Mouse (Mus musculus) left cerebral cortex, adult 18-20 months (tissue): ENCODE results near the gene 4930404H24Rik. TPM values are rescaled to one million over a fixed set of nuclear protein-coding genes. Genes with fewer than 3 reads are reported as not detected.
"Not testable (repeated sequence)": the region's sequence is repeated elsewhere in the genome, so short reads cannot be mapped to it uniquely, and the experiment has no call there.

Source experiments
- DNase-seq, 2 experiments: peaks; one replicate each; pipeline ENCODE4 v3.0.0; 2021 to 2022; ENCODE audit warnings: low spot score in 2 of 2, mixed read lengths in 1 of 2
- total RNA-seq, 2 experiments: library from RNA; stranded (reverse); gene quantifications; 2 replicates each; pipeline ENCODE4 v1.2.3; 2021

Gene 4930404H24Rik
- total RNA-seq, 2 experiments from 2014 or later: 1.3 TPM; not detected in 1

DNA sequence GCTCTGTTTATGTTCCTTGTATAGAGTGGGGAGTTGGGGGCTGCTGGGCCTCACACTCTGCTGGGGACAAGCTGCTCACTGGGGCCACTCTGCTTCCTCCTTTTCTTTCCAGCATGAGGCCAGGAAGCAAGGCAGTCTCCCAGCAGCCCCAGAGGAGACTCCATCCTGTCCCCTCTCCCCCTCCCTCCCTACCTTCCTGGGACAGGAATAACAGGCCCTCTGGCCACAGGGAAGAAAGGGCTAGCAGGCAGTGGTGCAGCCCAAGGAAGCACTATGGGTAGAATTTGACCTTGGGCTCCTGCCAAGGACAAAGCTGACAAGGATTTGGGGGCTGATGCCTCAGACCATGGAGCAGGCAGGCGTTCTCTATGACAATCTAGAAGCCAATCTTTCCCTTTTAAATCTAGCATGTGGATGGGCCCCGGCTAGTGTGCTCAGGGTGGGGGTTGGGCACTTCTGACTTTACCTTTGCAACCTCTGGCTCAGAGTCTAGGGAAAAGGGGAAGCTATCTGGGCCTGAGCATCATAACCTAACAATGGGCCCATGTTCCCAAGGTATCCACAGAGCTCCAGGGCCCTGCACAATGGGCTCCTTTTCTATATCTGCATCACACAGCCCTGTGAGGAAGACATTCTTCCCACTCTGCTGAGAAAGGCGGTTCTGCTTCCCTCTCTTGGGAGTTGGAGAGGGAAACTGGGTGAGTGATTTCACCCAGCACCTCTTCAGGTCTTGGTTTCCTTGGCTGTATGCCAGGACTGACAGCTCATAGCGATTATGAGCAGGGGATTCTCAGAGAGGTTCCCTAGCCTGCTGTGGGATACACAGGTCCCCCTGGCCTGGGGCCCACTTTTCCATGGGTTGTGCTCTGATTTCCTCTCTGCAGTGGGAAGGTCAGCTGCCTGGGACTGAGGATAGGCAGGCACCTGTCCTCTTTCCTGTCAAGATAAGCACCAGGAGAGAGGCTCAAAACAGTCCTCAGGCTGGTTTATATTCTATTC, 17.2 kb upstream of the 4930404H24Rik start:
- peak in 1 of 2 experiments; percentile 39 for DNase-seq

DNA sequence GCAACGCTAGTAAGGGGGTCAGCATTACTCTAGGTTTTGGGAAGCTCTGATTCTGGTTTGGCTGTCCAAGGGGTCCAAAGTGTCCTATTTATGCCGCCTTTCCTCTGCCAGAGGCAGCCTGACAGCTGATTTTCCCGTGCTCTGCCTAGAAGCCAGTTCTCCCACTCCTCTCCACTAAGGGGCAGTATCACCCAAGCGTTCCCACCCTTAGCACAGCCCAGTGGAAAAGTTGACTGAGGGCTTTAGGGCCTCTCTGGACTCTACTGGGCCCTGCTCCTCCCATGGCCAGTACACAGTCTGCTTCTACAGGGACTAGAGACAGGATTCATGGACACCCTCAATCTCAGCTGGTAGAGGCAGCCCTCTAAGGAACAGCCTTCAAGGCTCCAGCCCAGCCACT, 14.0 kb upstream of the 4930404H24Rik start:
- DNase-seq: peak; percentile 72 to 74

DNA sequence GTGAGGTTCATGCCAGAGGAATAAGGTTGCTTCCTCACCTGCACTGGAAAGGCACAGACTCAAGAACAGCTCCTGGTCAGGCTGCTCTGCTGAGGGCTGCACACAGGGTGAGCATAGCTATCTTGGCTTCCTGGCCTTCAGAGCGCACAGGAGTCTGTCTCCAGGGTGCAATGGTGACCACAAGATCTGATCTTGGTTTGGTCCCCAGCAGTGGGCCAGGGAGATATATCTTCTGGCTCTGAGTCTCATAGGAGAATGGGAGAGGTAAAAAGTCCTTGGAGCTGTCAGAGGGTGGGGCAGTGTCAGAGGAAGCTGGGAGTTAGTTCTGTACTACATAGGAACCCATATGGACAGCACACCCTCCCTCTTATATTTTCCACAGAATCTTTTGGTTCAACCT, 13.1 kb upstream of the 4930404H24Rik start:
- DNase-seq: no peak

DNA sequence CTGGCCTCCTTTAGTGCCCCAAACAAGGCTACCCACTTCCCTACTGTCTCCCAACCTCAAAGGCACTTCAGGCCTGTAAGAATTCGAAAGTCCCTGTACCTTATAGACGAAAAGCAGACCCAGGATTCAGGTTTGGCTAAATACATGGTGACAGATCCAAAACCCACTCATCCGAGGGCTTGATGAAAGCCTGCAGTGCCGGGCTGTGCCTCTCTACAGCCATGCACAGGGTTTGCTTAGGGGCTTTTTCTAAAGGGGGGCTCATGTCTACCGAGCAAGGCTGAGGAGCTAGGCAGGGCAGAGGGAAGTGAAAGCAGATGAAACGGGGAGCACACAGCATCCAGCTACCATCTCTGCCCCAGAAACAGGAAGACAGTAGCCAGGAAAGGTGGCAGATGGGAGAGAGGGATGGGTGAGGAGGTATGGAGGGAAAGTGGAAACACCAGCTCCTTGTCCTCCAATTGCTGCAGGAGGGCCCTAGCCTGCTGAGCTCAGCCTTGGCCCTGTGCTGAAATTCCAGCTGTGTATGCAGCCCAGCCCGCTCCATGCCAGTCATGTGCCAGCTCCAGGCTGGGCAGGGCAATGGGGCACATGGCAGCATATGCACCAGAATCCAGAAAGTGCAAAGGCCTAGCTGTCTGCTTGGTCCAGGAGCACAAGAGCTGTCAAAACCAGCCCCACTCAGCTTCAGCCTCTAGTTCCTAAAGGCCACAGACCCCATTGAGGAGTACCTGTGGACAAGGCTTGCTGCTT, 11.3 kb upstream of the 4930404H24Rik start:
- no peak for DNase-seq

DNA sequence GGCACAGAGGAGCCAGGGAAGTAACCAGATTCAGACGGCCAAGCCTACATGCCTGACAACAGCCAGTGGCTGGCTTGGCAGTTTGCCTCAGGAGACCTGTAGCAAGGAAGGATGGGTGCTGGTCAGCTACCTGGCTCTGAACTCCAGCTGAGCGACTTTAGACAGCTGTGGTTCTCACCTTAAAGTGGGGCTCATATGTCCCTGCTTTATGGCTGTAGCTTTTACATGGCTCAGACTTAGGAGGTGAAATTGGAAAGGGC, 10.8 kb upstream of the 4930404H24Rik start:
- no peak for DNase-seq

DNA sequence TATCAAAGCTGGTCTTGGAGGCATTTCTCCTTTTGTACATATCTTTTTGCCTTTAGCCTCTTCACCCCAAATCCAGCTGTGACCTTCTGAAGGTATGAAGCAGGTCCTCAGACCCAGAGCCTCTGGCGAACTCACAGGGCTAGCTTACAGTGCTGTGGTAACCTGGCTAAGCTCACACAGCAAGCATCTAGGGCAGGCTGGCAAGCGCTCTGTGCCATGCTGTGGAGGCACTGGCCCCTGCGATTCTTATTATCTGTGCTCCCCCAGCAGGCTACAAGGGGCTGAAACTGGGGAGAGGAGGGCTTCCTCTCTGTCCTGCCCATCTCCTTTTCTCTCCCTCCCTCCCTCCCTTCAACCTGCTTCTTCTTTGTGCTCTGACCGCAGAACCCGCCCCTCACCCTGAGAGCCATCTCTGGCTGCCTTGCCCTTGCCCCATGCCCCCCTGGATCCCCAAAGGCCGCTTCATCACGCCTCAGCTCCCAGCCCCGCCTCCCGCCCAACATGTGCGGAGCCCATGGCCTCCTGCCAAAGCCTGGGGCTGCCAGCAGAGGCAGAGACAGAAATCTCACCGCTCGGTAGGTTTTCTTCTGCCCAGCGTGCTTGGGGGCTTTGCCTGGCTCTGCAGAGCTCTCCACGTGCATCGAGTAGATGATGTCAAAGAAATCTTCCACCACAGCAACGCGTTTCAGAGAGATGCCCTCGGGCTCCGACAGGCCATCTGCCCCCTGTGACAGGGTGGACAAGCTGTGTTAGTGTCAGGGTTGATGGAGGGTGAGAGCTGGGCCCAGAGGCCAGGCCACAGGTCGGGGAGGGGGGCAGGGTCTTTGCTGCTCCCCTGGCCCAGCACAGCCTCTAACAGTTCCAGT, 9.2 kb upstream of the 4930404H24Rik start:
- DNase-seq: peak; percentile 71

DNA sequence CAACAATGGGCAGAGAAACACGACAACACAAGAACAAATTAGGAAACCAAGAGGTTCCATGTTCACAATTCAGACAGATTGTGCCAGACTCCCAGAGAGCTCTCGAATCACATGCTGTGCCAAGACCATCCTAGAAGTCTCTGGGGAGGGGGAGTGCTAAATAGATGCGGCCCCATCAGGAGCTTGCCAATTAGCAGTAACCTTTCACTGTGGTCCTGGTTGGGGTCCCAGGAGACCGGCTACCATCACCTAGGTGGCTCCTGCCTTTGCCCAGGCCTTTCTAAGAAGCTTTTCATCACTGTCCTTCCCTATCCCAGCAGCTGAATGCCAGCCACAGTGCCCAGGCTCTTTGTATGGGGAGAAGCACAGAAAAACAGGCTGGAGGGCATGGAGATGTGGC, 8.5 kb upstream of the 4930404H24Rik start:
- DNase-seq: no peak

DNA sequence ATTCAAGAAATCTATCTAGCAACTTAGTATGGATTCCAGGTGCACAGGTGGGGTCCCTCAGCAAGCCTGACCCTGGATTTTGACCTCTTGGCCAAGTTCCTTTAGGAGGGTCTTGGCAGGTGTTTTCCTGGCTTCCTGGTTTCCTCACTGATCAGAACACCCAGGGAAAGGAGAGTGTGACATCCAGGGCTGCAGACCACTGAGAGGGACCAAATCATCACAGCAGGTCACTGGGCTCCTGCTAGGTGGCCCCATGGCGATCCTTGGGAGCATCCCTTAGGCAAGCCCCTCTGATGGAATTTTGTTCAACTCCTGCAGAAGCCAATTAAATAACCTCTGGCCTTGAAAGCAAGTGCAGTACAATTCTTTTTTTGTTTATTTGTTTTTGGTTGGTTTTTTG, 2.5 kb upstream of the 4930404H24Rik start:
- no peak for DNase-seq

DNA sequence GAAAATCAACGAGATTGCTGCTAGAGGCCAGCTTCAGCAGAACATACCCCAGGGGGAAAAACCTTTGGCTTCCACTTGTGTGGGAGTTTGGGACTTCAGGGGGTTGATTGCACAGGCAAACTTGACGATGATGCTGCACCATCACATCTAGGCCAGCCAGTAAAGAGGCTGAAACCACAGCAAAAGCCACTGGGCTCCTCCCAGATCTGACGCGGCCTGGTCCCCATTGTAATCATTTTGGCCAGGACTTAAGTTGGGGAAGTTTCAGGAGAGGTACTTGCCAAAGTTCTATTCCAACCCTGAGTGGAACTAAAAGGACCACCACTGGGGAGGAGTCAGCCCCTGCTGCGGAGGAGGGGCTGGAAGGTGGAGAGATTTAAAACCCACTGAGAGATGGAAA, 1.6 kb upstream of the 4930404H24Rik start:
- DNase-seq: no peak

DNA sequence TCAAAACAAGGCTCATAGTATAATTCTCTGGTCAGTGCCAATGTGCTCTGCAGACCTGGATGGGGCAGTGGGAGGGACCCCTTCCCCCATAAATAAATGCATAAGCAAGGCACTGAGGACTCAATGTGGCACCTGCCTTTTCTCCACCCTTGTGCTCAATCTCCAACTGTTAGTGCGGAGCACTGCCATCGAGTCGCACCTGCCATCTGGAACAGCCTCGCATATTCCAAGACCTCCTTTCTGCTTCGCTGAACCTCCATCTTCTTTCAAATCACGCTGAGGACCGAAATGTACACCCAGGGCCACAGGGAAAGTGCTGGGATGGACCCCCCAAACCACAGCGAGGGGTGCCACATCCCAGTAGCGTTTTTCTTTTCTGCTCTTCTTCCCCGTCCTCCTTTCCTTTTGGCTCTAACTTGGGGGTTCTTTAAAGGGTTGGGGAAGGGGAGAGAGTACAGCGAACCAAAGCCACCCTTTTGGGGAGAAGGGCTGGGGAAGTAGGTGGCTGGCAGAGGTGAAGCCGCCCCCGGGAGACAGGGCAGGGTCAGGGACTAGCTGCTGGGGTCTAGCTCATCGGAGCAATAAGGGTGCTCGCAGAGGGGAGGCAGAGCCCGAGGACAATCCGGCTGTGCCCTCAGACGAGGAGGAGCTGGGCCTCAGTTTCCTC, 945 bp upstream of the 4930404H24Rik start:
- no peak for DNase-seq

DNA sequence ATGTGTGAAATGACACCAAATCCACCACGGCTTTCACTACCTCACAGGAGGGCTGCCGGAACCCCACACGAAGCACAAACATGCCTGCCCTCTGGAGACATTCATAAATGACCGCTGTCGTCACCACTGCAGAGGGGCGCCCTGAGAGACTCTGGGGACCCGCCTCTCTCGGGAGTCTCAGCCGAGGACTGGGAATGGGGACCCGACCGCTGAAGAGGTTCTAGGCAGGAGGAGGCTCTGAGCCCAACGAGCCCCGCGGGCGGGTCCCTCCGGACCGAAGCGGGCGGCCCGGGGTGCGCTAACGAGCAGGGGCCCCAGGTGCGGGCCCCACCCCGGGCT, 442 bp upstream of the 4930404H24Rik start:
- no peak for DNase-seq

DNA sequence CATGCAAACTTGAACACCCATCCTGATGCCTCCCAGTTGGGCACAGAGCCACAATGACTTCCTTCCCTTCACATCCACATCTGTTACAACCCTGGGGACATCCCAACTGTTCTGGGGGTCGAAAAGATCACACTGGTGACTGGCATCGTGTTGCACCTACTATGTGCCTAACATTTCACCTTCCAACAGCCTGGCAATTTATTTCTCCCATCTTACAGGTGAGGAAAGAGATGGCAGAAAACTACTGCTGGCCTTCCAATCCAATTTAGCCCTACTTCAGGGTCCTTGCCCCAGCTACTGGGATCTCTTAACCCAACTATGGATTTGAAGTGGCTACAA, 772 bp downstream of the 4930404H24Rik start:
- DNase-seq: no peak

DNA sequence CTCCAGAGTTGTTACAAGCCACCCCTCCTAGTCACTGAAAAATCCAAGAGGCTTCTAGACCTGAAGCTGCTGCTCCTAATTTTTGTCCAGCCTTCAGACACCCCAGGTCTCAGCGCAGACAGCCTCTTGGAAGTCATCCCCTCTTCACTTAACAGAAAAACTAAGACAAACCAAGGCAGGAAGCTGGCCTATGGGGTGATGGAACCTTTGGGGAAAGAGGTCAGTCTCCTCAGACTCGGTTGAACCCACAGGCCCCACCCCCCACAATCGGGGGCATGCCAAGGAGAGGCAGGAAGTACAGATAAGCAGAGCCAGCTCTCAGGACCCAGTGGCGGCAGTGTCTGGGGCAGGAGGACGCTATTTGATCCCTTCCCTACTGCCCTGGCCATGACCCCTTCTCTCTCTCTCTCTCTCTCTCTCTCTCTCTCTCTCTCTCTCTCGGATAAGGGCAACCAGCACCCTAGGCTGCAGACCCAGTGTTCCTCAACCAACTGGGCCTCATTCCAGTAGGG, 1.2 kb downstream of the 4930404H24Rik start:
- DNase-seq: no peak

DNA sequence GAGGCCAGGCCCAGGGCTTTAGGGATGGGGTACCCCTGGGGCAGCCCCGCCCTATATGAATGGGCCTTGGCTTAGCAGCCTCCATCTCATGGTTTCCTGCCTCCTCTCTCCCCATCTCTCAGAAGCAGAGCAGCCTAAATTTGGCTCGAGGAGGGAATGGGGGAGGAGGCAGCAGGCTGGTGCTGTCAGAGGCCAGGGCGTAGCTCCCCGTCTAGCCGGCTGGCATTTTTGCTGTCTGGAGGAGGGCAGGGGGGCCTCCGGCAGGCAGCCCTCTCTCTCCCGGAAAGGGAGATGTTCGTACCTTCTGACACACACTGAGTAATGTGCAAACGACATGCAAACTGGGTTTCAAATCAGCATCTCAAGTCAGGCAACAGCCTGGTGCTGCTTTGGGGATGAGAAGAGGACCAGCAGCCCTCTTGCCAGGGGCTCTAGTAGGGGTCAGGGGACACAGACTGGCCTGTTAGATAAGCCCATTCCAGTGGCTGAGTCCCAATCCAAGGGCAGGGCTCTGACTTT, 1.8 kb downstream of the 4930404H24Rik start:
- DNase-seq: peak in 1 of 2 experiments; percentile 73

DNA sequence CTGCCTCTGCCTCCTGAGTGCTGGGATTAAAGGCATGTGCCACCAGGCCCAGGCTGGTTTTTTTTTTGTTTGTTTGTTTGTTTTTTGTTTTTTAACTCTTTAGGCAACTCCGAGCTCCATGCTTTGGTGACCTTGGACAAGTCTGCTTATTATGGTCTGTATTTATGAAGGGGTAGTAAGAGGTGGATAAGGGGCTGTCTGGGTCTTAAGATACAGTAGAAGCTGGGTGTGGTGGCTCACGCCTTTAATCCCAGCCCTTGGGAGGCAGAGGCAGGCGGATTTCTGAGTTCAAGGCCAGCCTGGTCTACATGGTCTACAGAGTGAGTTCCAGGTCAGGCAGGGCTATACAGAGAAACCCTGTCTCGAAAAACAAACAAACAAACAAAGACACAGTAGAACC, 2.8 kb downstream of the 4930404H24Rik start:
- DNase-seq: not testable (repeated sequence)

DNA sequence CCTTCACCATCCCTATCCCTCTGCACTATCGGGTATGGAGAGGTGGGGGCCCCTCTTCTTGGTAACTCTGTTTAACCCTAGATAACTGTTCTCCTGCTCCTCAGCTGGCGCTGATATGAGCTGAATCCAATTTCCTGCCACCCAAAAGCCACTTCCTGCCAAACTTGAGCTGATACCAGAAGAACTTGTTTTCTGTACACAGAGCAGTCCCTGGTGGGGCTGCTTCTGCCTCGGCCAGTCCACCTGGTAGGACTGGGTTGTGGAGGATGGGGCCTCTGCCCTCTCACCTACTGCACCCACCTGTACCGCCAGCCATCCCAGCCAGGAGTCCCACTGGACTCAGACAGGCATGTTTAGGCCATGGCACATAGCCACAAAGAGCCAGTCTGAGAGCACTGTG, 3.2 kb downstream of the 4930404H24Rik start:
- no peak for DNase-seq

DNA sequence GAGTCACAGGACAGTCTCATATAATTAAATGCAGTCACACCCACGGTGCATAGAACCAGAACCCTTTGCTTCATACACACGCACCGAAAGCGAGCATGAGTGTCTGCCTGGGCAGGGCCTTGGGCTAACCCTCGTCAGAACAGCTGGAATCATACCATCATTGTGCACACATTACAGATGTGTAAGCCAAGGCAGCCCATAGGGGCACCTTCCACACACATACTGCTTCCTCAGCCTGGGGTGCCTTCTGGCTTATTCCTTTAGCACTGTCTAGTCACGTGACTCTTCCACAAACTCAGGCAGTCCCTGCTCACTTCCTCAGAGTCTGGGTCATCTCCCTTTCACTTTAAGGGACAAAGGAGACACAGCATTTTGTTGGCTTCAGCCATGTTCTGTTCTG, 3.7 kb downstream of the 4930404H24Rik start:
- no peak for DNase-seq

DNA sequence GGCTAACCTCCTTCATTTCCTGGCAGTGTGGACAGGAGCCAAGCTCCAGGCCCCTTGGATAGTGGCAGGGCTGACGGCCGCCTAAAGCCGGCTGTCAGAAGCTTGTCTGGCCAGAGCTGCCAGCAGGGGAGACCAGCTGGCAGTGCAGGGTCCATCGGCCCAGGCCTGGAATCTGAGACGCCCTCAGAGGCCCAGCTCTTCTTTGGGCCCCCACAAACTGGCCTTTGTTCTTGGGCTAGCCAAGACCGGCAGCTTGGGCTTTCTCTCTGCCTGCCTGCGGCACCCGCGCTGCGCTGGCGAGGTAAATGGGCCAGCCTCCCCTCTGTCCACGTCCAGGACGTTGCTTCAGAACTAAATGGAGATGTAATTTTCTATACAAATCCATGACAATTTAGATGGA, 4.3 kb downstream of the 4930404H24Rik start:
- DNase-seq: no peak

DNA sequence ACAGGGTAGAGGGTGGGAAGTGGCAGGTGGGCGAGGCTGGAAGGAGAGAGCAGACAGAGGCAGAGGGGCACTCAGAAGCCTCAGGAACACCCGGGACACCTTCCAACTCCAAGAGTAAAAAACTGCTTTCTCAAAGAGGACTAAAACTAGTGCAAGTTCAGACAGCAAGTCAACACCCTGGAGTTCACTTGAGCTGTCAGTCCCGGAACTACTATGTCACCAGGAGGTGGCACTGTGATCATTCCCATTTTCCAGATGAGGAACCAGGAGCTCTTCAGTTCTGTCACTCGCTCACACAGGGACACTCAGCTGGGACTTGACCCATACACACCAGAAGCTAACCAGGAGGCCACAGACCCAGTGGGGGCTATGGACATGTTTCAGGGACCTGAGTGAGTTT, 6.6 kb downstream of the 4930404H24Rik start:
- no peak for DNase-seq

DNA sequence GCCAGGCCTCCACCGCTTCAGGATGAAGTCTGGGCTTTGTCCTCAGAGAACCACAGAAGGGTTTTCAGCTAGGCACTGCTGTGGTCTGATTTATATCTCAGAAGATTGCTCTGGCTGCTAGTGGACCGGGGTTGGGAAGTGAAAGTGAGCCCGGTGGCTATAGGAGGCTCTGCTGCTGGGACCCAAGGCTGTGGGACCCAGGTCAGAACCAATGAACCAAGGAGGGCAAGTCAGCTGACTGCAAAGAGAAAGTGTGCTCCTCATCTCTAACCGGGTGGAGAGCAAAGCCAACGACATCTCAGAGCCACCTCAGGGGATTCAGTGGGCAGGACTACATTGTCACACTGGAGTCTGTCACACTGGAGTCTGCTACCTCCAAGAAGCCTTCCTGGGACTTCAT, 13.8 kb downstream of the 4930404H24Rik start:
- no peak for DNase-seq

DNA sequence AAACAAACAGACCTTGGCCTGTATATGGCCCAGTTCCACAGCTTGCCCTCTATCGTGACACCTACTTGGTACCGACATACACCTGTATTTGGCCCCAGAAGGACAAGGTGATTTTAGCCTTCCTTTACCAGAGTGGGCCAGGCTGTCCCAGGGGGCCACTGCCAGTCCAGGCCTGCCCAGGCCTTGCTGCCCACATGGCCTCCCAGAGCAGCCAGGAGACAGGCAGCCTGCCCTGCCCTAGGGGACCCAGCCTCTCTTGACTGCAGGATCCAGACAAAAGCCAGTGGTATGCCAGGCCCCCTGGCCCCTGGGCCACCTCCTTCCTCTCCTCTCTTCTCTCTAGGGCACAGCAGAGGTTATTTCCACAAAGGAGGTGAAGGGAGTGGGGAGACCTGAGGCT, 15.4 kb downstream of the 4930404H24Rik start:
- no peak for DNase-seq
